8 mouse cellular contexts compared by ENCODE assay signal in genomic region chr3:98990801-98991200, GRCm38 (mm10).
DNase-seq lines count a peak whose midpoint lies in the region; ATAC-seq lines count a peak whose summit lies in the region.

No protein-coding gene starts in this region.

- H3K4me3 ChIP-seq in embryonic facial prominence, embryonic 10.5 days, result peak overlapping the region; percentile 20; the same call in 1 of the 2 replicates
- no peak overlapping the region for H3K4me3 ChIP-seq in heart, embryonic 11.5 days (ENCODE audit: low read depth, low read length)
- no peak overlapping the region for H3K4me3 ChIP-seq in kidney, embryonic 14.5 days (ENCODE audit: low read length)
- no peak overlapping the region for H3K4me3 ChIP-seq in limb, embryonic 15.5 days

- H3K27ac ChIP-seq in embryonic facial prominence, embryonic 10.5 days (replicated peaks), result peak overlapping the region; percentile 81
- H3K27ac ChIP-seq in heart, embryonic 11.5 days (ENCODE audit: low read depth, low read length), result no peak overlapping the region
- H3K27ac ChIP-seq in kidney, embryonic 14.5 days (ENCODE audit: low read depth, low read length), result no peak overlapping the region
- H3K27ac ChIP-seq in limb, embryonic 15.5 days, result peak overlapping the region; percentile 86

- H3K36me3 ChIP-seq in embryonic facial prominence, embryonic 10.5 days (replicated peaks), result no peaks in the 10 kb centered on the region
- no peaks in the 10 kb centered on the region for H3K36me3 ChIP-seq in heart, embryonic 11.5 days (ENCODE audit: control insufficient read depth, insufficient read depth, low read length)
- no peaks in the 10 kb centered on the region for H3K36me3 ChIP-seq in kidney, embryonic 14.5 days (ENCODE audit: control insufficient read depth, insufficient read depth, low read length)
- H3K36me3 ChIP-seq in limb, embryonic 15.5 days, result no peaks in the 10 kb centered on the region

- no peaks in the 10 kb centered on the region for H3K27me3 ChIP-seq in embryonic facial prominence, embryonic 10.5 days (replicated peaks; ENCODE audit: low read depth, poor library complexity, severe bottlenecking)
- H3K27me3 ChIP-seq in heart, embryonic 11.5 days (ENCODE audit: control insufficient read depth, insufficient read depth, low read length), result no peaks in the 10 kb centered on the region
- no peaks in the 10 kb centered on the region for H3K27me3 ChIP-seq in kidney, embryonic 14.5 days (ENCODE audit: control insufficient read depth, insufficient read depth, low read length)
- H3K27me3 ChIP-seq in limb, embryonic 15.5 days, result no peaks in the 10 kb centered on the region

- WGBS in embryonic facial prominence, embryonic 10.5 days, result 15% methylated on average over 10 of the region's 10 CpGs
- 23% methylated on average over 10 of the region's 10 CpGs for WGBS in heart, embryonic 11.5 days (ENCODE audit: insufficient replicate concordance)
- WGBS in kidney, embryonic 14.5 days, result 23% methylated on average over 10 of the region's 10 CpGs
- 8% methylated on average over 10 of the region's 10 CpGs for WGBS in limb, embryonic 15.5 days

- H3K4me1 ChIP-seq in embryonic facial prominence, embryonic 10.5 days, result peaks cover 23% of the 10 kb centered on the region
- no peaks in the 10 kb centered on the region for H3K4me1 ChIP-seq in heart, embryonic 11.5 days (ENCODE audit: control insufficient read depth, insufficient read depth, low read length)
- no peaks in the 10 kb centered on the region for H3K4me1 ChIP-seq in kidney, embryonic 14.5 days (ENCODE audit: control insufficient read depth, insufficient read depth, low read length)
- peaks cover 12% of the 10 kb centered on the region for H3K4me1 ChIP-seq in limb, embryonic 15.5 days

- H3K9me3 ChIP-seq in embryonic facial prominence, embryonic 10.5 days, result 0 out of 2 replicates have a peak, but pooled peaks cover 4% of the 10 kb centered on the region
- 0 out of 2 replicates have a peak, but pooled peaks cover 3% of the 10 kb centered on the region for H3K9me3 ChIP-seq in heart, embryonic 11.5 days (replicated peaks; ENCODE audit: control insufficient read depth, low read length)
- H3K9me3 ChIP-seq in kidney, embryonic 14.5 days (ENCODE audit: control insufficient read depth, low read length), result no peaks in the 10 kb centered on the region
- H3K9me3 ChIP-seq in limb, embryonic 15.5 days, result no peaks in the 10 kb centered on the region

- no peak overlapping the region for H3K9ac ChIP-seq in heart, embryonic 11.5 days (ENCODE audit: low read depth, low read length)
- no peak overlapping the region for H3K9ac ChIP-seq in kidney, embryonic 14.5 days (ENCODE audit: low read depth, low read length)
- H3K9ac ChIP-seq in limb, embryonic 15.5 days, result no peak overlapping the region

- ATAC-seq in frontal cortex, adult (ENCODE audit: low TSS enrichment), result peak; percentile 81
- peak; percentile 65; the same call in 1 of the 2 replicates for ATAC-seq in heart, embryonic 11.5 days (replicated peaks; ENCODE audit: insufficient number of reproducible peaks, low FRiP score, low TSS enrichment)
- peak; percentile 64; the same call in 1 of the 2 replicates for ATAC-seq in kidney, embryonic 14.5 days (ENCODE audit: low FRiP score, low TSS enrichment)
- peak; percentile 92 for ATAC-seq in limb, embryonic 15.5 days (ENCODE audit: insufficient number of reproducible peaks, low FRiP score, low TSS enrichment, low read depth)

- no peak for DNase-seq in frontal cortex, postnatal 25 days (ENCODE audit: low spot score in 2 of 2)
- DNase-seq in embryonic facial prominence, embryonic 10.5 days (ENCODE audit: low spot score), result peak; percentile 88
- peak; percentile 8 for DNase-seq in telencephalon, adult 2 months (ENCODE audit: low read depth, low spot score)
- no peak for DNase-seq in c-Kit-positive CD71-positive TER-119-positive erythroid progenitor cells, embryonic 14.5 days (ENCODE audit: low spot score)

- peak overlapping the region; percentile 31; the same call in 1 of the 2 replicates for H3K4me2 ChIP-seq in heart, embryonic 11.5 days
- no peak overlapping the region for H3K4me2 ChIP-seq in kidney, embryonic 14.5 days (replicated peaks; ENCODE audit: low read depth, low read length)
- H3K4me2 ChIP-seq in limb, embryonic 15.5 days, result peak overlapping the region; percentile 22

Comparison
In these comparisons a context has a peak if more than half of its experiments do, and no peak if none do; other contexts are left out.
1. DNase-seq: peak in embryonic facial prominence, embryonic 10.5 days (single experiment) and telencephalon, adult 2 months (single experiment); none in frontal cortex, postnatal 25 days (0 of 2) and c-Kit-positive CD71-positive TER-119-positive erythroid progenitor cells, embryonic 14.5 days (single experiment).
2. H3K27ac ChIP-seq: peak in embryonic facial prominence, embryonic 10.5 days (single experiment) and limb, embryonic 15.5 days (single experiment); none in heart, embryonic 11.5 days (single experiment) and kidney, embryonic 14.5 days (single experiment).
3. Peak in every context shown above with its lines, with median percentiles within 50 percentile points of each other: ATAC-seq.